Mouse (Mus musculus) stomach, embryonic 14.5 days (tissue): Measurements from ENCODE around the gene Prss56. TPM values are rescaled to one million over a fixed set of nuclear protein-coding genes. Genes with fewer than 3 reads are reported as not detected.

Experiments used
- ATAC-seq: fragments of 200-750 bp; cut with Nextera tagmentation; 2 replicates; pipeline ENCODE4 v1.8.0; 2017; ENCODE audit warnings: low read depth, moderate TSS enrichment; ENCODE audit not compliant: insufficient number of reproducible peaks, insufficient read depth, low FRiP score
- H3K27ac ChIP-seq: fragments of 300-500 bp; sonication (generic); 2 replicates; pipeline ENCODE4 v1.5.1; 2014; ENCODE audit warnings: mild to moderate bottlenecking, low read length, moderate library complexity, mixed read lengths
- H3K27me3 ChIP-seq: fragments of 300-500 bp; sonication (generic); 2 replicates; pipeline ENCODE4 v1.6.1; 2014; ENCODE audit warnings: low read length, control low read depth, mixed read lengths; ENCODE audit not compliant: control insufficient read depth, insufficient read depth
- H3K36me3 ChIP-seq: fragments of 300-500 bp; sonication (generic); 2 replicates; pipeline ENCODE4 v1.6.1; 2014; ENCODE audit warnings: mild to moderate bottlenecking, control low read depth, low read length, moderate library complexity, mixed read lengths; ENCODE audit not compliant: control insufficient read depth, insufficient read depth
- H3K4me1 ChIP-seq: fragments of 300-500 bp; sonication (generic); 2 replicates; pipeline ENCODE4 v1.6.1; 2014; ENCODE audit warnings: low read length, control low read depth, mixed read lengths; ENCODE audit not compliant: control insufficient read depth, insufficient read depth
- H3K4me2 ChIP-seq: fragments of 300-500 bp; sonication (generic); replicated peaks from 2 replicates; pipeline ENCODE4 v1.6.1; 2014; ENCODE audit warnings: low read depth, low read length, control low read depth
- H3K4me3 ChIP-seq: fragments of 300-500 bp; sonication (generic); 2 replicates; pipeline ENCODE4 v1.5.1; 2014; ENCODE audit warnings: low read depth, low read length, control low read depth
- H3K9ac ChIP-seq: fragments of 300-500 bp; sonication (generic); replicated peaks from 2 replicates; pipeline ENCODE4 v1.6.1; 2014; ENCODE audit warnings: low read depth, mild to moderate bottlenecking, control low read depth, low read length, moderate library complexity, mixed read lengths
- H3K9me3 ChIP-seq: fragments of 300-500 bp; sonication (generic); 2 replicates; pipeline ENCODE4 v1.6.1; 2016; ENCODE audit warnings: low read depth, low read length, control low read depth; ENCODE audit not compliant: control insufficient read depth
- WGBS: fragments of 180-500 bp; shearing (Covaris S2); extraction: QIAGEN DNeasy Blood & Tissue Kit; methylation state at CpG from one replicate; pipeline ENCODE4 v1.1.7; 2014; 5-methylcytosine and 5-hydroxymethylcytosine counted together
- polyA plus RNA-seq: library from polyadenylated mRNA; unstranded; fragments of >200 nt; fragmentation: Nextera tagmentation; extraction: Ambion mirVana; gene quantifications from 2 replicates; pipeline ENCODE4 v1.2.1, GENCODE M21; 2014

The Prss56 gene
- polyA plus RNA-seq, result 0.14 TPM in 1 of 2 replicates, not detected in the other

DNA sequence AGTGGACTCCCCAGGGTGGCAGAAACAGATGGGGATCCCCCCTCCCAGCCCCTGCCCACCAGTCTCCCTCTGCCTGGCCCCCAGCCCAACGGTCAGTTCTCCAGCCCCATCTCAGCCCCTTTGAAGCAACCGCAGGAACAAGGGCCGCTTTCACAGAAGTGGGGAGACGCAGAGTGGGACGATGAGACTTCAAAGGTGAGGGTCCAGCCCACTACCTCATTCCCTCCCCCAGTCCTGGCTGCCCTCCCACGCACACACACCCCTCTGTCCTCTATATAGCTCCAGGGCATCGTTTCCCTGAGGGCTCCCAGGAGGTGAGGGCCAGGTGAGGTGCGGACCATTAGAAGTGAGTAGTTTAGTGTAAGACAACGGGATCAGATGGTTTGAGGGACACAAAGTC lies at the start of gene Prss56:
Gene Prss56 (plus strand): TSS at position 301 of the 400 bp plus-strand sequence.
- no peak within 1 kb of the TSS for H3K4me3 ChIP-seq
- H3K36me3 ChIP-seq, result no peaks in the 10 kb centered on the region
- no peak within 1 kb of the TSS for H3K27ac ChIP-seq
- no peak within 1 kb of the TSS for H3K9ac ChIP-seq
- H3K4me1 ChIP-seq, result no peaks in the 10 kb centered on the region
- peaks cover 20% of the 10 kb centered on the region for H3K27me3 ChIP-seq
- ATAC-seq, result no peak
- no peaks in the 10 kb centered on the region for H3K9me3 ChIP-seq
- H3K4me2 ChIP-seq, result no peak within 1 kb of the TSS
- WGBS, result 53% methylated on average over 9 of the region's 9 CpGs

DNA sequence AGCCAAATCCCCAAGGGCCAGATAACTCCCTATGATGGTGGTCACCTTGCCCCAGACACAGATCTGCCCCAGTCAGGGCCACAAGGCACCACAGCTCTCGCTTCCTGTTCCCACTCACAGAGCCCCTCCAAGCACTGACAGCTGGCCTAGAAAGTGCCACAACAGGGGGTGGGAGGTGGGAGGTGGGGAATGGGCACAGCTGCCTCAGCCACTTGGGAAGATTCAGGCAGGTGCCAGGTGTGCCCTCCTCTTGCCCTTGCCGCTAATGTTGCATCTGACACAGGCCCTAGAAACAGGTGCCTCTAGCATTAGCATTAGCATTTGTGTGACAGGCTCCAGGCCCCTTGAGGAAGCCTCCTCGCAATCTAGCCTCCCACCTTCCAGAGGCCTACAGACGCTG lies 41.6 kb upstream of the Prss56 start:
- ATAC-seq, result no peak
- H3K4me2 ChIP-seq, result no peak overlapping the region
- no peak overlapping the region for H3K9ac ChIP-seq

DNA sequence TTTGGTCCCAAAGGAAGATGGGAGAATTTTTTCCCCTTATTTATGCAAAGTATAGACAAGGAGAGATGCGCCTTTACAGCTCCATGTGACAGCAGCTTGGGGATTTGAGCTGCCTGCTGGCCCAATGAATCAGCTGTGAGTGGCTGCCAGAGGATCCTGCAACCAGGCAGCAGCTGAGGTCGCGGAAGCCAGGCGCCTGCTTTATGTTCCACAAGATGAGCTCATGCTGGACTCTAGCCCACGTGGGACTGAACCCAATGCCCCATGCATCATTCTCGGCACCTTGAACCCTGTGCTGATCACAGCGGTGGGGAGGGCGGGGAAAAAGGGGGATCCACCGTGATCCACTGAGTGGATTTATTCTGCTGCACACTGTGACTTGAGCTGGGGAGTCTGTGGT lies 40.7 kb upstream of the Prss56 start:
- 44% methylated on average over 9 of the region's 9 CpGs for WGBS
- Histone ChIP-seq H3K9ac (no peak overlapping the region), H3K4me2 (no peak overlapping the region), H3K36me3 (no peaks in the 10 kb centered on the region), H3K27me3 (no peaks in the 10 kb centered on the region), H3K27ac (no peak overlapping the region), H3K4me1 (0 out of 2 replicates have a peak, but pooled peaks cover 3% of the 10 kb centered on the region), H3K9me3 (no peaks in the 10 kb centered on the region), H3K4me3 (no peak overlapping the region)
- ATAC-seq, result peak; percentile 56; the same call in 1 of the 2 replicates

More for the DNA sequence above, 41.6 kb upstream of the Prss56 start:
- no peaks in the 10 kb centered on the region for H3K36me3 ChIP-seq
- WGBS, result 85% methylated on average over 4 of the region's 4 CpGs
- H3K27ac ChIP-seq, result no peak overlapping the region
- H3K27me3 ChIP-seq, result no peaks in the 10 kb centered on the region
- 0 out of 2 replicates have a peak, but pooled peaks cover 3% of the 10 kb centered on the region for H3K4me1 ChIP-seq
- no peak overlapping the region for H3K4me3 ChIP-seq
- H3K9me3 ChIP-seq, result no peaks in the 10 kb centered on the region

DNA sequence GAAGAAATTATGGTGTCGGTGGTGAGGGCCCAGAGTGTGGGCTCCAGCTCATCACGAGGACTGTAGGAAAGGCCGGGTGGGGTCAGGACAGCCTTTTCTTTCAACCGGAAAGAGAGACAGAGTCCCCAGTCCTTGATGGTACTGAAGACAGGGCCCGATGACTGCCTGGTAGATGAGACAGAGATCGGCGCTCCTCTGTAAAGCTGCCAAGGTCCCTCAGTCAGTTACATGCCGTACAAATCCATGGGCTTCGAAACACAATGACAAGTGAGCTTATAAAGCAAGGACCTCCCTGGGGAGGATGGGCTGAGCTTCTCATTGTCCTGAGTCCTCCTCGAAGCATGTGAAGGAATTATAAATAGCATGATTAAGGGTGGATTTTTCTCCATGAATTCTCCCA lies 40.0 kb upstream of the Prss56 start:
- Histone ChIP-seq H3K4me1 (0 out of 2 replicates have a peak, but pooled peaks cover 3% of the 10 kb centered on the region), H3K36me3 (no peaks in the 10 kb centered on the region), H3K27ac (no peak overlapping the region), H3K4me2 (no peak overlapping the region), H3K9ac (no peak overlapping the region), H3K27me3 (no peaks in the 10 kb centered on the region), H3K9me3 (no peaks in the 10 kb centered on the region), H3K4me3 (no peak overlapping the region)
- 72% methylated on average over 10 of the region's 10 CpGs for WGBS
- ATAC-seq, result no peak

DNA sequence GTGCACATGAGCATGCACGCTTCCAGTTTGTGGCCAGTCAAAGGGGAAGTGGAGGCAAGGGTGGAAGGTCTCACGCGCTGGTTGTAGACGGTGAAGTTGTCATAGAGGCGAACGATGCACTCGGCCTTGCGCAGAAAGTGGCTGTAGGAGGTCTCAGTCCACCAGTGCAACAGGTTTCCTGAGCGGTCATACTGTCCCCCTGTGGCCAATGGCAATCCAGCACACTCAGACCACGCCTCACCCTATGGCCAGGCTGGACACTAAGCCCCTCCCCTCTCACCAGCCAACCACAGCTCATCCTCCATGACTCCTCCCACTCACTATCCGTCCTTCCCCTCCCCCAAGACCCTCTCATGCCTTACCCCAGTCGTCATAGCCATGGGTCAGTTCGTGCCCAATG lies 33.7 kb upstream of the Prss56 start:
- no peak overlapping the region for H3K4me2 ChIP-seq
- H3K9ac ChIP-seq, result no peak overlapping the region
- no peak overlapping the region for H3K4me3 ChIP-seq
- H3K27ac ChIP-seq, result no peak overlapping the region
- 40% methylated on average over 13 of the region's 13 CpGs for WGBS
- no peaks in the 10 kb centered on the region for H3K36me3 ChIP-seq
- peaks cover 41% of the 10 kb centered on the region for H3K27me3 ChIP-seq
- ATAC-seq, result no peak
- H3K9me3 ChIP-seq, result no peaks in the 10 kb centered on the region
- H3K4me1 ChIP-seq, result 0 out of 2 replicates have a peak, but pooled peaks cover under 1% of the 10 kb centered on the region

DNA sequence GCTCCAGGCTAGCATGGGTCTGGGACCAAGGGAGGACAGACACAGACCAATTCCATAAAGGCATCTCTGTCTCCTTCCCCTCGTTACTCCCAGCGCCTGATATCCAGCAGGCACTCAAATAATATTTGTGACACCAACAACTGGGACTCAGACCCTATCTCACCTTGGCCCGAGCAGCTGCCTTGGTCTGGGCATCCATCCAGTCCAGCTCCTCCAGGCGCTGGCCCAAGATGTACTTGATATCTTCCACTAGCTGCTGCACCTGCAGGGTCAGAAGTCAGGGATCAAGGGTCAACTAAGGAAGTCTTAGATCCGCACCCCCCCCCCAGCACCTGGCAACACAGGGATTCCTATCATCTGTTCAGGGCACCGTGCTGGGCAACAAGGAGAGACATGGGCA lies 31.8 kb upstream of the Prss56 start:
- WGBS, result 74% methylated on average over 6 of the region's 6 CpGs

DNA sequence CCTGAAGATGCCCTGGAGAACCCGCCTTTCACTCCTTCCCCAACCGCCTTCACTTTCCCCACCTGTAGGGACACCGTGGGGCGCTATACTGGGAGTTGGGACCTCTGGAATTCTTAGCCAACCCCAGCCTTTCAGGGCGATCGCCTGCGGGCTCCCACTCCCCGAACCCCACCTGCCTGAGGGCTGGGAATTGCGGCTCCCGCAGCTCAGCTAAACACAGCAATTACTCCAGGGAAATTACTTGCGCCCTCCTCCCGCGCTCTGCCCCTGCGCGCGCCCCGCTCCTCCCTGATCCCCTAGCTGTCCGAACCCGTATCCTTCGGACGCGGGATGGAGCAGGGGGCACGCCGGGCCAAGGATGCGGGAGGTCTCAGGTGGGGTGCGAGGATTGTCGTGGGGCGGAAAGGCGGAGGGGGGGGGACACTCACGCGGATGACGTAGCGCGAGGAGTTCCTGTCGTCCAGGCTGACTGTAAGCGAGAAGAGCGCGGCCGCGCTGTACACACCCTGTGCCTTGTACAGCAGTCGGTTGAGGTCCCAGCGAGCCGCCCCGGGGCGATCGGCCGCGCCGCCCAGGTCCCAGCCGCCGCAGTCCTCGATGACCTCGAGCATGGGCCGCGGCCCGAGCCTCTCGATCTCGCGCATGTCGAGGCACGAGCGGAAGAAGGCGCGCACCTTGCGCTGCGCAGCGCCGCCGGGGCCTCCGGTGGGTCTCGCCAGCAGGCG lies 29.2 kb upstream of the Prss56 start:
- Histone ChIP-seq H3K27ac (no peak overlapping the region), H3K9me3 (no peaks in the 10 kb centered on the region), H3K4me2 (peak overlapping the region; percentile 57), H3K4me3 (peak overlapping the region; percentile 36), H3K27me3 (peaks cover 75% of the 10 kb centered on the region), H3K4me1 (0 out of 2 replicates have a peak, but pooled peaks cover 4% of the 10 kb centered on the region), H3K36me3 (no peaks in the 10 kb centered on the region), H3K9ac (no peak overlapping the region)
- WGBS, result under 1% methylated on average over 72 of the region's 72 CpGs
- ATAC-seq, result no peak

More for the DNA sequence above, 31.8 kb upstream of the Prss56 start:
- ATAC-seq, result no peak
- Histone ChIP-seq H3K9ac (no peak overlapping the region), H3K9me3 (no peaks in the 10 kb centered on the region), H3K36me3 (no peaks in the 10 kb centered on the region), H3K4me3 (no peak overlapping the region), H3K4me1 (0 out of 2 replicates have a peak, but pooled peaks cover 4% of the 10 kb centered on the region), H3K4me2 (no peak overlapping the region), H3K27me3 (peaks cover 57% of the 10 kb centered on the region), H3K27ac (no peak overlapping the region)

DNA sequence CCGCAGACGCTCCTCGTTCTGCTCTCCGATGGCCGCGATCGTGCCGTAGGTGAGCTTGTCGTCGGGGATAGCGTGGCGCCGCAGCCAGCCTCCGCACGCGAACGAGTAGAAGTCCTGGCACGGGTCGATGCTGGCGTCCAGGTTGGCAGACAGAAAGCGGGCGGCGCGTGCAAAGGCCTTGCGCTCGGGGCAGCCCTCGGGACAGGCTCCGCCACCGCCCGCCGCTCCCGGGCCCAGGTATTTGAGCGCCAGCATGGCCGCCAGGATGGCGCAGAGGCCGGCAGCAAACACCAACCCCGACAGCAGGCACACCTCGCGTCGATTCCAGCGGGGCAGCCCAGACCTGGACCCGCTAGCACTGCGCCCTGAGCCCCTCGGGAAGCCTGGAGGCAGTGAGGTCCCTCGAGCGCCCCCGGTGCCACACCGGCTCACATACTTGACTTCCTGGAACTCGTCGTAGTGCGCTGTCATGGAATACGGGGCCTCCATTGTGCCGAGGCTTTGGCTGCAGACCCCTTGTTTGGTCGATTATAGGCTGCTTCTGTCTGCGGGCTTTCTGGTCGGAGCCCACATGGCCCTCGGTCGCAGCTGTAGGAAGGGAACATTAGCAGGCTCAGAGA lies 28.5 kb upstream of the Prss56 start:
- WGBS, result 2% methylated on average over 58 of the region's 58 CpGs
- no peak for ATAC-seq
- Histone ChIP-seq H3K27me3 (peaks cover 75% of the 10 kb centered on the region), H3K9me3 (no peaks in the 10 kb centered on the region), H3K4me2 (peak overlapping the region; percentile 57), H3K27ac (no peak overlapping the region), H3K9ac (no peak overlapping the region), H3K4me1 (0 out of 2 replicates have a peak, but pooled peaks cover 4% of the 10 kb centered on the region), H3K4me3 (peak overlapping the region; percentile 36), H3K36me3 (no peaks in the 10 kb centered on the region)
